Mouse (Mus musculus) kidney, embryonic 15.5 days (tissue): Measurements from ENCODE around the gene Sept1. TPM values are rescaled to one million over a fixed set of nuclear protein-coding genes. Genes with fewer than 3 reads are reported as not detected.

Experiments used
- ATAC-seq: fragments of 200-750 bp; cut with Nextera tagmentation; replicated peaks from 2 replicates; pipeline ENCODE4 v1.8.0; 2017; ENCODE audit warnings: moderate TSS enrichment; ENCODE audit not compliant: low FRiP score
- H3K27ac ChIP-seq: fragments of 300-500 bp; sonication (generic); 2 replicates; pipeline ENCODE4 v1.5.1; 2015; ENCODE audit warnings: mild to moderate bottlenecking, inconsistent platforms
- H3K27me3 ChIP-seq: fragments of 300-500 bp; sonication (generic); 2 replicates; pipeline ENCODE4 v1.6.1; 2015; ENCODE audit warnings: inconsistent platforms
- H3K36me3 ChIP-seq: fragments of 300-500 bp; sonication (generic); 2 replicates; pipeline ENCODE4 v1.6.1; 2015; ENCODE audit warnings: inconsistent platforms
- H3K4me1 ChIP-seq: fragments of 300-500 bp; sonication (generic); 2 replicates; pipeline ENCODE4 v1.6.1; 2015; ENCODE audit warnings: inconsistent platforms
- H3K4me2 ChIP-seq: fragments of 300-500 bp; sonication (generic); 2 replicates; pipeline ENCODE4 v1.6.1; 2015; ENCODE audit warnings: moderate library complexity, mild to moderate bottlenecking, inconsistent platforms
- H3K4me3 ChIP-seq: fragments of 300-500 bp; sonication (generic); replicated peaks from 2 replicates; pipeline ENCODE4 v1.5.1; 2015; ENCODE audit warnings: mild to moderate bottlenecking, inconsistent platforms
- H3K9ac ChIP-seq: fragments of 300-500 bp; sonication (generic); 2 replicates; pipeline ENCODE4 v1.6.1; 2015; ENCODE audit warnings: mild to moderate bottlenecking, inconsistent platforms
- H3K9me3 ChIP-seq: fragments of 300-500 bp; sonication (generic); replicated peaks from 2 replicates; pipeline ENCODE4 v1.6.1; 2016; ENCODE audit warnings: inconsistent platforms
- WGBS: fragments of 180-500 bp; shearing (Covaris S2); methylation state at CpG from one replicate; pipeline ENCODE4 v1.1.7; 2015; ENCODE audit warnings: mixed read lengths; 5-methylcytosine and 5-hydroxymethylcytosine counted together
- polyA plus RNA-seq: library from polyadenylated mRNA; unstranded; fragments of >200 nt; fragmentation: Nextera tagmentation; extraction: Ambion mirVana; gene quantifications from 2 replicates; pipeline ENCODE4 v1.2.1, GENCODE M21; 2015

Sept1 gene
- polyA plus RNA-seq, 1 experiment from 2014 or later: 21.3 TPM

DNA sequence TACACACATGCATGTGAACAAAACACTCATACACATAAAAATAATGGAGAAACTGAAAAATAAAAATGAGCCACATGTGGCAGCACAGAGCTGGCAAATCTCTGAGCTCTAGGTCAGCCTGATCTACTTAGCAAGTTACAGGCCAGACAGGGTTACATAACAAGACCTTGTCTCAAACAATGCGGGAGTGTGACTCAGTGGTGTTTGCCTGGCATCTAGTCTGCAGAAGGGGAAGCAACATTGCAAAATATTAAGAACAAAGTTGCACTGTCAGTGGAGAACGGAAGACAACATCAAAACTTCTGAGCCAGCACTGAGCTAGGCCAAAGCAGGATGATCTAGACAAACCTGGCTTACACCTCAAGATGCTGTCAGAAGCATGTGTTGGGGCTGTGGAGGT, 37.3 kb upstream of the Sept1 start:
- 86% methylated on average over 2 of the region's 2 CpGs for WGBS
- Histone ChIP-seq H3K36me3 (peaks cover 42% of the 10 kb centered on the region), H3K4me1 (peaks cover 19% of the 10 kb centered on the region), H3K27ac (no peak overlapping the region), H3K9ac (no peak overlapping the region), H3K27me3 (no peaks in the 10 kb centered on the region), H3K4me3 (no peak overlapping the region), H3K9me3 (no peaks in the 10 kb centered on the region), H3K4me2 (no peak overlapping the region)
- no peak for ATAC-seq

DNA sequence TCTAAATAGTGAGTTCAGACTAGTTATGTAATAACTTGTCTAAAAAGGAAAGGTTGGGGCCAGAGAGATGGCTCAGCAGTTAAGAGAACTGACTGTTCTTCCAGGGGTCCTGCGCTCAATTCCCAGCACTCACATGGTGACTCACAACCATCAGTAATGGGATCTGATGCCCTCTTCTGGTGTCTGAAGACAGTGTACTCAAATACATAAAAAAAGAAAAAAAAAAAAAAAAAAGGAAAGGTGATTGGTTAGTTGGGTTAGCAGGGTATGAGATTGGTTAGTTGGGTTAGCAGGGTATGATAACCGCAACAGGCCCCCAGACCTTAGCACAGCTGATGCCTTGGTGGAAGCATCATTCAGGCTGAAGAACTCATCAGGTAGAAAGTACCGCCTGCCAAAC, 30.6 kb upstream of the Sept1 start:
- no peaks in the 10 kb centered on the region for H3K9me3 ChIP-seq
- no peak for ATAC-seq
- H3K36me3 ChIP-seq: peaks cover 7% of the 10 kb centered on the region
- no peaks in the 10 kb centered on the region for H3K27me3 ChIP-seq
- H3K4me3 ChIP-seq: no peak overlapping the region
- H3K4me1 ChIP-seq: peaks cover 22% of the 10 kb centered on the region
- WGBS: 92% methylated on average over 3 of the region's 3 CpGs
- H3K27ac ChIP-seq: no peak overlapping the region
- H3K4me2 ChIP-seq: no peak overlapping the region
- no peak overlapping the region for H3K9ac ChIP-seq

DNA sequence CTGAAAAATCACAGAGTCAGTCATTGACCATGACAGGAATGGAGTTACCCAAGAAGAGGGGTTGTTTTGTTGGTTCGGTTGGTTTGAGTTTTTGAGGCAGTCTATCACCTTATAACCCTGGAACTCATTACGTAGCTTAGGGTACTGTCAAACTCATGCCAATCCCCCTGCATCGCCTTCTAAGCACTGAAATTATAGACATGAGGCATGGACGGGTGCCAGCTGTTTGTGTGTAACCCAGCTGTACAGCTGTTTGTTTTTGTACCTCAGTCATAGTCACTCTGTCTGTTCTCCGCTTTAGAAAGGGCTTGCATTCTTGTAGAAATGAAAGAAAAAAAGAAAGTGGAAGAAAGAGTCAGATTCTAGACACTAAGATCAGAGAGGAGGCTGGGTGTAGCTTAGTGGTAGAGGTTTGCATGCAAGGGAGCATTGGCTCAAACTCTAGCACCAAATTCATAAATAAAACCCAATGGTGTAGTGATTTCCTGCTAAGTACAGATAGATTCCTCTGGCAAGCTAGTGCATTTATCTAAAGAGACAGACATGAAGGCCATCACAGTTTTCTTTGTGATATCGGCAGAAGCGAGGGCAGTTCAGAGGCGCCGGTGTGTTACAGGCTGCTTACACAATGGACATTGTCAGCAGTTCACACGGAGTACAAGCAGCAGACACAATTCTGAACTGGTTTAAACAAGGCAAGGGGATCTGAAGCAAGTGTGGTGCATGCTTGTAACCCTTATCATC, 29.5 kb upstream of the Sept1 start:
- no peaks in the 10 kb centered on the region for H3K9me3 ChIP-seq
- H3K4me1 ChIP-seq: peaks cover 22% of the 10 kb centered on the region
- no peak overlapping the region for H3K4me2 ChIP-seq
- no peak overlapping the region for H3K9ac ChIP-seq
- WGBS: 81% methylated on average over 10 of the region's 10 CpGs
- peaks cover 12% of the 10 kb centered on the region for H3K36me3 ChIP-seq
- no peak overlapping the region for H3K27ac ChIP-seq
- ATAC-seq: no peak
- no peak overlapping the region for H3K4me3 ChIP-seq
- no peaks in the 10 kb centered on the region for H3K27me3 ChIP-seq

DNA sequence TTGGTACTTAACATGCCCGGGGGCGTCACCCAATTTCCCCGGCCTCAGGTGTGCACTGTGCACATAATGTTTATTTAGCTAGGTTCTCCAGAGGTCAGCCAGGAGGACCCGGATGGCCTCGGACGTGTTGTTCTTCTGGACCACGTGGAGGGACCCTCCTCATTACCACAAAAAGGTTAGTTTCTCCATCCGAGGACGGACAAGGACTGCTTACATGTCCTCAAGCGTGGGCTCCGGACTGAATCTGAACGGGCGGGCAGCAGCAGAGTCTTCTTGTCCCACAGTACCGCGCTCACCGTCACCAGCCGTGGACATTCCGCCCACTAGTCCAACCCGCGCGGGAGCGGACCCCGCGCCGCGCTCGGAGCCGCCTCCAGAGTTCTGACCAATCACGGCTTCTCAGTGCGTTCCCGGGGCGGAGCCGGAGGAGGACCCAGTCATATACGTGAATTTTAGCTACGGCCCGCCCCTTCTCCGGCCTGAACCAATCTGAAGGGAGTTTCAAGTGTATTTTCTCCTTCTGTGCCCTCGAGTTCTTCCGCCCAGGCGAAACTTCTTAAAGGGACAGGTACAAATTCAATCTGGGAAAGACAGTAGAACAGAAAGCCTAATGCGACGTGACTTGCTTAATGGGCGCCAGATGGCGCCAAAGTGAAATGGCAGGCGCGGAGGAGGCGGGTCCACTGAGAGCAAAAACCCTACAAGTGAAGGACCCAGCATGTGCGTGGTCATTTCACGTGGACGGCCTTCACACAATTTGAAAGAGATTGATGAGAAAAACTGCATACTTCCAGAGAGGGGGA, 27.6 kb upstream of the Sept1 start, which contains the start of gene Dctpp1:
Gene Dctpp1, minus strand, starts transcription at position 401 of the 803 bp plus-strand sequence.
- Histone ChIP-seq H3K36me3 (peaks cover 30% of the 10 kb centered on the region), H3K27ac (peak within 1 kb of the TSS; percentile 48; the same call in 1 of the 2 replicates), H3K4me3 (peak within 1 kb of the TSS; percentile 71), H3K9ac (peak within 1 kb of the TSS; percentile 71), H3K4me1 (peaks cover 22% of the 10 kb centered on the region), H3K9me3 (no peaks in the 10 kb centered on the region), H3K27me3 (no peaks in the 10 kb centered on the region), H3K4me2 (peak within 1 kb of the TSS; percentile 81)
- ATAC-seq: peak; percentile 97
- under 1% methylated on average over 50 of the region's 50 CpGs for WGBS

DNA sequence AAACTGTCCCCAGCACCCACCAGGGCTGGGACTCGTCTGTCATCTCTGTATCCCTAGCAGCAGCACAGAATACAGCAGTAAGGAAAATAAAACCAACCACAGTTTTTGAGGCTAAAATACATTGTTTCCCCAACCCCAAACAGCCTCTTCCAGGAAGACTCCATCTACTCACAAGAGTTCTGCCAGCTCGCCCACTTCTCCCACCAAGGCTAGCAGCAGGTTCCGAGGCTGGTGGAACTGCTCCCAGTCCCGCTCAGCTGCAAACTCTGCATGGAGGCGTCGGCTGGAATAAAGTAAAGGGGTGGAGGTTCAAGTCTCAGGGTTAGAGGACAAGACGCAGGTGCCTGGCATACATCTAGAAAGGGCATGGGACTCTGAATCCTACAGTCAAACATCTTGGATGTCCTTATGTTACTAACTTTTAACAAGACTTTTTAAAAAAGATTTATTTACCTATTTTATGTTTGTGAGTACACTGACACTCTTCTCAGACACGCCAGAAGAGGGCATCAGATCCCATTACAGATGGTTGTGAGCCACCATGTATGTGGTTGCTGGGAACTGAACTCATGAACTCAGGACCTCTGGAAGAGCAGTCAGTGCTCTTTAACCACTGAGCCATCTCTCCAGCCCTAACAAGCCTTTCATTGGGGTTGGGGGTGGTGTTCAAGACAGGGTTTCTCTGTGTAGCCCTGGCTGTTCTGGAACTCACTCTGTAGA, 26.4 kb upstream of the Sept1 start:
- 72% methylated on average over 8 of the region's 8 CpGs for WGBS
- Histone ChIP-seq H3K27ac (no peak overlapping the region), H3K27me3 (no peaks in the 10 kb centered on the region), H3K4me1 (peaks cover 34% of the 10 kb centered on the region), H3K9ac (peak overlapping the region; percentile 71; the same call in 1 of the 2 replicates), H3K36me3 (peaks cover 31% of the 10 kb centered on the region), H3K9me3 (no peaks in the 10 kb centered on the region), H3K4me3 (peak overlapping the region; percentile 71), H3K4me2 (peak overlapping the region; percentile 81)
- ATAC-seq: no peak

DNA sequence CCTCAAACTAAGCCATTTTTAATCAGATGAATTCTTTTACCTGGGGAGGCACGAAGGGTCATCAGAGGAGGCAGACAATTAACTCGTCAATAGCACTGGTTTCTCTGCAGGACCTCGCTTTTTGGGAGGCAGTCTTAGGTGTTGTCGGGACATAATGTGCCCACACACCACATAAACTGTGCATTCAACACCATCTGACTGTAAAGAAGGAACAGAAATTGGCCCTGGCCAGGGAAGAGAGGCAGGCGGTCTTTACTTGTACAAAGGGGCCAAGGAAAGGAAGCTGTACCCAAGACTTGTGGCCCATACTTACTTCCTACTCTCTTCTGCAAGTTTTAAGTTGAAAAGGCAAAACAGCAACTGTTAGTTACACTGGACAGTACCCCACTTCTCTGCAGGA, 23.6 kb upstream of the Sept1 start:
- H3K27ac ChIP-seq: no peak overlapping the region
- ATAC-seq: no peak
- WGBS: 91% methylated on average over 5 of the region's 5 CpGs
- peaks cover 39% of the 10 kb centered on the region for H3K36me3 ChIP-seq
- no peak overlapping the region for H3K9ac ChIP-seq
- H3K27me3 ChIP-seq: no peaks in the 10 kb centered on the region
- no peak overlapping the region for H3K4me3 ChIP-seq
- no peak overlapping the region for H3K4me2 ChIP-seq
- no peaks in the 10 kb centered on the region for H3K9me3 ChIP-seq
- H3K4me1 ChIP-seq: peaks cover 40% of the 10 kb centered on the region

DNA sequence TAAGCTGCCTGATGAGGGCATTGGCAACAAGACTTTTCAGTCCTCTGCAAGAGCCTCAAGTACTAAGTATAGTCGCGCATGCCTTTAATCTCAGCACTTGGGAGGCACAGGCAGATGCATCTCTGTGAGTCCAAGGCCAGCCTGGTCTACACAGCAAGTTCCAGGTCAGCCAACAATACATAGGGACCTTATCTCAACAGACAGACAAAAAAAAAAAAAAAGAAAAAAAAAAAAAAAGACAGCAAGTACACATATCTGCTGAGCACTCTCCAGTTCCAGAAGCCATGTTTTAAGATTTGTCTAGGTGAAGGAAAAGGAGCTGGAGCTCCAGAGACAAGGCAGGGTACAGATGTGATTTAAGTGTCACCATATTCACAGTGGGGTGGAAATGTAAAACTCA, 23.0 kb upstream of the Sept1 start:
- no peak overlapping the region for H3K4me3 ChIP-seq
- peaks cover 37% of the 10 kb centered on the region for H3K4me1 ChIP-seq
- H3K36me3 ChIP-seq: peaks cover 42% of the 10 kb centered on the region
- H3K27ac ChIP-seq: no peak overlapping the region
- ATAC-seq: no peak
- no peak overlapping the region for H3K9ac ChIP-seq
- H3K9me3 ChIP-seq: no peaks in the 10 kb centered on the region
- no peak overlapping the region for H3K4me2 ChIP-seq
- H3K27me3 ChIP-seq: no peaks in the 10 kb centered on the region
- WGBS: 91% methylated on average over 2 of the region's 2 CpGs

DNA sequence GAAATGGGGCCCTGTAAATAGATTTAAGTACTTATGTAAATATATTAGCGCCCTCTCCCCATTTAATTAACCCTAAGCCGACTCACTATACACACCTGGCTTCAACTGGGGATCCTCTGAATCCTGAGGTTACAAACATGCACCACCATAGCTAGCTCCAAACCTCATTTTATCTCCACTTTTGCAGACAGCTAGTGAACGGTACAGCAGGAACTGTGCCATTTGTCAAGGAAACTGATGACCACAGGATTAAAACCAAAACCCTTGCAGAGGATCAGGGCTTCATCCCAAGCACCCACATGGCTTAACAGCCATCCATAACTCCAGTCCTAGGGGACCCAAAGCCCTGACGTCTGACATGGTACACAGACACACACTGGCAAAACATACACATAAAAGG, 22.1 kb upstream of the Sept1 start:
- no peaks in the 10 kb centered on the region for H3K27me3 ChIP-seq
- H3K9ac ChIP-seq: peak overlapping the region; percentile 72
- peaks cover 47% of the 10 kb centered on the region for H3K36me3 ChIP-seq
- ATAC-seq: no peak
- peak overlapping the region; percentile 96 for H3K27ac ChIP-seq
- no peaks in the 10 kb centered on the region for H3K9me3 ChIP-seq
- H3K4me1 ChIP-seq: peaks cover 33% of the 10 kb centered on the region
- H3K4me3 ChIP-seq: peak overlapping the region; percentile 60
- WGBS: 13% methylated on average over 4 of the region's 4 CpGs
- peak overlapping the region; percentile 96 for H3K4me2 ChIP-seq

DNA sequence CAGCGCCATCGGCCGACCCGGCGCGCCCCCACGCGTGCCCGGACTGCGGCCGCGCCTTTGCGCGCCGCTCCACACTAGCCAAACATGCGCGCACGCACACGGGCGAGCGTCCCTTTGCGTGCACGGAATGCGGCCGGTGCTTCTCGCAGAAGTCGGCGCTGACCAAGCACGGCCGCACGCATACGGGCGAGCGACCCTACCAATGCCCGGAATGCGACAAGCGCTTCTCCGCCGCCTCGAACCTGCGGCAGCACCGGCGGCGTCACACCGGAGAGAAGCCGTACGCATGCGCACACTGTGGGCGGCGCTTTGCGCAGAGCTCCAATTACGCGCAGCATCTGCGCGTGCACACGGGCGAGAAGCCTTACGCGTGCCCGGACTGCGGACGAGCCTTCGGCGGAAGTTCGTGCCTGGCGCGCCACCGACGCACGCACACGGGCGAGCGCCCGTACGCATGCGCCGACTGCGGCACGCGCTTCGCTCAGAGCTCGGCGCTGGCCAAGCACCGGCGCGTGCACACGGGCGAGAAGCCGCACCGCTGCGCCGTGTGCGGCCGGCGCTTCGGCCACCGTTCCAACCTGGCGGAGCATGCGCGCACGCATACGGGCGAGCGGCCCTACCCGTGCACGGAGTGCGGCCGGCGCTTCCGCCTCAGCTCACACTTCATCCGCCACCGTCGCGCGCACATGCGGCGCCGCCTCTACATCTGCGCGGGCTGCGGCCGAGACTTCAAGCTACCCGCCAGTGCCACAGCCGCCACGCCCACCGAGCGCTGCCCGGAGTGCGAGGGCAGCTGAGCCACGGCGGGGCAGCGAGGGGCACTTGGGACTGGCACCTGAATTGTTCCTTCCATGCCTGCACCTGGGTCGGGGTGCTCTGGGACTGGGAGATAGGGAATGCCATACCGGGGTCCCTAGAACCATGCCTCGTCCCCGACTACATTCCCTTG, 21.2 kb upstream of the Sept1 start:
- H3K27ac ChIP-seq: peak overlapping the region; percentile 96
- H3K9ac ChIP-seq: peak overlapping the region; percentile 72
- under 1% methylated on average over 135 of the region's 136 CpGs for WGBS
- H3K36me3 ChIP-seq: peaks cover 55% of the 10 kb centered on the region
- peak overlapping the region; percentile 96 for H3K4me2 ChIP-seq
- peaks cover 26% of the 10 kb centered on the region for H3K4me1 ChIP-seq
- peak overlapping the region; percentile 60 for H3K4me3 ChIP-seq
- peak; percentile 96 for ATAC-seq
- H3K27me3 ChIP-seq: no peaks in the 10 kb centered on the region
- no peaks in the 10 kb centered on the region for H3K9me3 ChIP-seq

DNA sequence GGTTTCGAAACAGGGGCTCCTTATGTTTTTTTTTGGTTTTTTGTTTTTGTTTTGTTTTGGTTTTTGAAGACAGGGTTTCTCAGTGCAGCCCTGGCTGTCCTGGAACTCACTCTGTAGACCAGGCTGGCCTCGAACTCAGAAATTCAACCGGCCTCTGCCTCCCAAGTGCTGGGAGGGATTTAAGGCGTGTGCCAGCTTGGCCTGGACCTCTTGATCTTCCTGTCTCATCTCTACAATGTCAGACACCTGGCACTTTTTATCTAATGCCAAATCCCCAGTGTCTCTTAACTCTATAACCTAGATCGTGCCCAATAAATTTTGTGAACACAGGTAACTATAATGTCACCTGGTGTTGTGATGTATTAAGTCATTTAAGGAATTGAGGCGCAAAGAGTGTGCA, 20.4 kb upstream of the Sept1 start:
- Histone ChIP-seq H3K27ac (peak overlapping the region; percentile 96), H3K4me3 (peak overlapping the region; percentile 60), H3K9ac (peak overlapping the region; percentile 66), H3K4me1 (peaks cover 20% of the 10 kb centered on the region), H3K27me3 (no peaks in the 10 kb centered on the region), H3K9me3 (no peaks in the 10 kb centered on the region), H3K4me2 (peak overlapping the region; percentile 96), H3K36me3 (peaks cover 58% of the 10 kb centered on the region)
- no peak for ATAC-seq
- WGBS: 75% methylated on average over 6 of the region's 6 CpGs

DNA sequence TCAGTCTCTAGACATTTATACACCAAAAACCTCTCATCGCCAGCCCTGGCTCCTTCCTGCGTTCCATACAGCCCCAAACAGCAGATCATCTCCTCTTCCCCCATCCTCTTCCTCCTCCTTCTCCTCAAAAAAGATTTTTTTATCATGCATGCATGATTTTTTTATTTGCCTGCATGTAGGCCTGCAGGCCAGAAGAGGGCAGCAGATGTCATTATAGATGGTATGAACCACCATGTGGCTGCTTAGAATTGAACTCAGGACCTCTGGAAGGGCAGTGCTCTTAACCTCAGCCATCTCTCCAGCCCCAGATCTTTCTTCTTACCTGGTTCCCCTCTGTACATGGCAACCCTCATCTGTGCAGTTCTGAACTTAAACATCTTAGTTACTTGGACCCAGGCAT, 19.5 kb upstream of the Sept1 start:
- Histone ChIP-seq H3K27ac (no peak overlapping the region), H3K4me3 (no peak overlapping the region), H3K4me2 (no peak overlapping the region), H3K9me3 (no peaks in the 10 kb centered on the region), H3K36me3 (peaks cover 58% of the 10 kb centered on the region), H3K9ac (no peak overlapping the region), H3K4me1 (peaks cover 20% of the 10 kb centered on the region), H3K27me3 (no peaks in the 10 kb centered on the region)
- no peak for ATAC-seq
- WGBS: 92% methylated on average over 2 of the region's 2 CpGs
